In the genomic region with DNA sequence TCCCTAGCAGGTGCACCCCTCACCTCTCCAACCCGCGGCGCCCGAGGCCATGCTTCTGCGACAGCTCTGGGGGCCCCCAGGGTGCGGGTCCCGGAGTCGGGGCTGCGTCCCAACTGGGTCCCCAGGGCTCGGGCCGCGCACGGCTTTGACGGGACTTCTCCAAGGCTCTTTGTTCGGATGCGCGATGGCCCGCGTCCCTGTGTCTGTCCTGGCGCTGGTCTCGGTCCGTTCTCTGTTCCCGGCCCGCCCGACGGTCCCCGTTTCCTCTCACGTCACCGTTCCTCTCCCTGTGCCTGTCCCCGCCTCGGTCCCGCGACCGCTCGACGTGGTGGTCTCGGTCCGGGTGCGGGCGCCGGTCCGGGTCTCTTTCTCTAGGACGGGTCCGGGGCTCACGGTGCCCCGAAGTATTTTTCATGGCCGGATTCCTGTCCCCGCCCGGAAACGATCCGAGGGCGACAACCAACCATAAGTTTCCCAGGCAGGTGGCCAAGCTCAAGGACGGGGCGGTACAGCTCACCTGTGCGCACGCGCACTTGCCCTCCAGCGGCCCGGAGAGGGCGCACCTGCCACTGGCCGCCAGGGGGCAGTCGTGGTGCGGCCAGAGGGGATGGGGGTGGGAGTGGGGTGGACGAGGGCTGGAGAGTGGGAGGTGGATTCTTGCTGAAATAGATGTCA, we compare ENCODE assay signal across 8 mouse cellular contexts. TPM values are rescaled to one million over a fixed set of nuclear protein-coding genes. Genes with fewer than 3 reads are reported as not detected.
DNase-seq lines count a peak whose midpoint lies in the region; ATAC-seq and TF ChIP-seq lines count a peak whose summit lies in the region.

Gene Marveld3 (minus strand): TSS at position 511 of the 675 bp plus-strand sequence.

- H3K4me1 ChIP-seq in forebrain, embryonic 12.5 days: peaks cover 26% of the 10 kb centered on the region
- peaks cover 9% of the 10 kb centered on the region; the same call in 1 of the 2 replicates for H3K4me1 ChIP-seq in kidney, adult 2 months (ENCODE audit: control insufficient read depth, insufficient read depth, low read length)
- H3K4me1 ChIP-seq in lung, embryonic 15.5 days: peaks cover 27% of the 10 kb centered on the region

- 0 out of 2 replicates have a peak within 1 kb of the TSS, but pooled peaks have one; percentile 1 for H3K9ac ChIP-seq in forebrain, embryonic 12.5 days
- peak within 1 kb of the TSS; percentile 44 for H3K9ac ChIP-seq in lung, embryonic 15.5 days

- TF ChIP-seq CTCF in kidney, adult 2 months (conservative IDR thresholded peaks at IDR 0.05; ENCODE audit: insufficient read depth, insufficient read length, low read depth, low read length): peak; percentile 77

- H3K9me3 ChIP-seq in forebrain, embryonic 12.5 days: no peaks in the 10 kb centered on the region
- no peaks in the 10 kb centered on the region for H3K9me3 ChIP-seq in lung, embryonic 15.5 days

- H3K4me3 ChIP-seq in forebrain, embryonic 12.5 days (replicated peaks): peak within 1 kb of the TSS; percentile 47
- peak within 1 kb of the TSS; percentile 78 for H3K4me3 ChIP-seq in kidney, adult 2 months (ENCODE audit: insufficient read depth, low read depth, low read length)
- peak within 1 kb of the TSS; percentile 48 for H3K4me3 ChIP-seq in lung, embryonic 15.5 days

- H3K36me3 ChIP-seq in forebrain, embryonic 12.5 days (replicated peaks): no peaks in the 10 kb centered on the region
- H3K36me3 ChIP-seq in kidney, adult 2 months (ENCODE audit: control insufficient read depth, insufficient read depth, low read length): no peaks in the 10 kb centered on the region
- no peaks in the 10 kb centered on the region for H3K36me3 ChIP-seq in lung, embryonic 15.5 days

- peak within 1 kb of the TSS; percentile 65 for H3K4me2 ChIP-seq in forebrain, embryonic 12.5 days
- peak within 1 kb of the TSS; percentile 63 for H3K4me2 ChIP-seq in lung, embryonic 15.5 days

- TF ChIP-seq POLR2A in kidney, adult 2 months (IDR thresholded peaks at IDR 0.05; ENCODE audit: low read depth, low read length): no peak

- WGBS in forebrain, embryonic 12.5 days: 2% methylated on average over 64 of the region's 64 CpGs
- under 1% methylated on average over 64 of the region's 64 CpGs for WGBS in kidney, adult 2 months
- WGBS in lung, embryonic 15.5 days: 2% methylated on average over 64 of the region's 64 CpGs

- peak; percentile 25 for DNase-seq in adrenal gland, adult 2 months
- DNase-seq in adrenal gland, postnatal 4 days (ENCODE audit: low spot score in 2 of 2): no peak
- peak; percentile 36 for DNase-seq in adrenal gland, postnatal 25 days
- DNase-seq in kidney, adult 2 months: peak; percentile 86
- peak; percentile 78 for DNase-seq in retina, embryonic 14.5 days (ENCODE audit: low spot score)
- DNase-seq in layer of hippocampus, postnatal 25 days (ENCODE audit: extremely low spot score in 1 of 2, low spot score in 1 of 2): no peak

- H3K27me3 ChIP-seq in forebrain, embryonic 12.5 days: peaks cover 42% of the 10 kb centered on the region
- no peaks in the 10 kb centered on the region for H3K27me3 ChIP-seq in kidney, adult 2 months (replicated peaks; ENCODE audit: control insufficient read depth, insufficient read depth, low read length)
- H3K27me3 ChIP-seq in lung, embryonic 15.5 days: peaks cover 40% of the 10 kb centered on the region

- no peak within 1 kb of the TSS for H3K27ac ChIP-seq in forebrain, embryonic 12.5 days
- H3K27ac ChIP-seq in kidney, adult 2 months (ENCODE audit: insufficient read depth, low read depth, low read length): peak within 1 kb of the TSS; percentile 69; the same call in 1 of the 2 replicates
- H3K27ac ChIP-seq in lung, embryonic 15.5 days: no peak within 1 kb of the TSS

- peak; percentile 57; the same call in 1 of the 2 replicates for ATAC-seq in forebrain, embryonic 12.5 days (ENCODE audit: low FRiP score)
- ATAC-seq in lung, embryonic 15.5 days (ENCODE audit: borderline replicate concordance, extremely low read depth, low FRiP score, low TSS enrichment): peak; percentile 62

RNA-seq across cellular contexts. Expression of gene Marveld3, which starts in this region (rescaled TPM):
- total RNA-seq in adrenal gland, adult 2 months (2021): under 1 TPM in 1 of 2 experiments, not detected in 1; 0.28 TPM
- polyA plus RNA-seq in adrenal gland, adult 2 months (2012; rRNA removed): not detected in 2 replicates
- total RNA-seq in adrenal gland, postnatal 4 days (2021): 1 to 10 TPM in 1 of 2 experiments, under 1 TPM in 1; 0.25 to 1.6 TPM
- not detected in 2 replicates for total RNA-seq in adrenal gland, postnatal 25 days (2021)
- polyA plus RNA-seq in forebrain, embryonic 12.5 days (2016; fragmentation: Nextera tagmentation; extraction: Ambion mirVana): 1.6 and 1.7 TPM in 2 replicates
- 10.7 and 10.8 TPM in 2 replicates for polyA plus RNA-seq in kidney, adult 2 months (2012; rRNA removed)
- 9.5 and 10.5 TPM in 2 replicates for polyA plus RNA-seq in lung, embryonic 15.5 days (2015; fragmentation: Nextera tagmentation; extraction: Ambion mirVana)
- total RNA-seq in layer of hippocampus, postnatal 25 days (2021): not detected

Comparison
In these comparisons a context has a peak if more than half of its experiments do, and no peak if none do; other contexts are left out.
1. Peak in DNase-seq in adrenal gland, adult 2 months; RNA of the gene not detected or under 1 TPM.
2. Peak in DNase-seq in adrenal gland, postnatal 25 days; RNA of the gene not detected or under 1 TPM.
3. DNase-seq: peak in kidney, adult 2 months (single experiment) and retina, embryonic 14.5 days (single experiment); none in adrenal gland, postnatal 4 days (0 of 2) and layer of hippocampus, postnatal 25 days (0 of 2).
4. Peak in every context shown above with its lines, with median percentiles within 50 percentile points of each other: H3K4me3 ChIP-seq.